Mouse (Mus musculus): ENCODE data around the gene Sval2. TPM values are rescaled to one million over a fixed set of nuclear protein-coding genes. Genes with fewer than 3 reads are reported as not detected.

Sval2 gene
- not detected for polyA plus RNA-seq (2014; fragmentation: Illumina TruSeq; extraction: RNeasy Lipid Tissue Mini Kit (QIAGEN cat#74804); ENCODE audit: insufficient read depth, low read depth, low replicate concordance)

GRCm38 (mm10) chr6:41852689-41853088 is at the start of gene Sval2:
Gene Sval2, plus strand, starts transcription at chr6:41852989.

GRCm38 (mm10) chr6:41847235-41847634 is 5.6 kb upstream of the Sval2 start, which contains the start of gene Pip:
Gene Pip, plus strand, starts transcription at chr6:41847535.

Other genes with a start within 250 kb of the Sval2 start
- 6.2 TPM for gene Ephb6, start 247.5 kb upstream of the Sval2 start, polyA plus RNA-seq (2014; fragmentation: Illumina TruSeq; extraction: RNeasy Lipid Tissue Mini Kit (QIAGEN cat#74804); ENCODE audit: insufficient read depth, low read depth, low replicate concordance)
- 3.7 TPM for gene Trpv6, start 216.6 kb upstream of the Sval2 start, polyA plus RNA-seq (2014; fragmentation: Illumina TruSeq; extraction: RNeasy Lipid Tissue Mini Kit (QIAGEN cat#74804); ENCODE audit: insufficient read depth, low read depth, low replicate concordance)
- not detected for gene Trpv5, start 172.2 kb upstream of the Sval2 start, polyA plus RNA-seq (2014; fragmentation: Illumina TruSeq; extraction: RNeasy Lipid Tissue Mini Kit (QIAGEN cat#74804); ENCODE audit: insufficient read depth, low read depth, low replicate concordance)
- gene Llcfc1, start 168.6 kb upstream of the Sval2 start, polyA plus RNA-seq (2014; fragmentation: Illumina TruSeq; extraction: RNeasy Lipid Tissue Mini Kit (QIAGEN cat#74804); ENCODE audit: insufficient read depth, low read depth, low replicate concordance) = not detected
- gene Kel, start 148.7 kb upstream of the Sval2 start, polyA plus RNA-seq (2014; fragmentation: Illumina TruSeq; extraction: RNeasy Lipid Tissue Mini Kit (QIAGEN cat#74804); ENCODE audit: insufficient read depth, low read depth, low replicate concordance) = not detected
- not detected for gene Olfr459, start 77.8 kb upstream of the Sval2 start, polyA plus RNA-seq (2014; fragmentation: Illumina TruSeq; extraction: RNeasy Lipid Tissue Mini Kit (QIAGEN cat#74804); ENCODE audit: insufficient read depth, low read depth, low replicate concordance)
- gene Pip, start 5.5 kb upstream of the Sval2 start, polyA plus RNA-seq (2014; fragmentation: Illumina TruSeq; extraction: RNeasy Lipid Tissue Mini Kit (QIAGEN cat#74804); ENCODE audit: insufficient read depth, low read depth, low replicate concordance) = not detected
- gene Sval1, start 98.6 kb downstream of the Sval2 start, polyA plus RNA-seq (2014; fragmentation: Illumina TruSeq; extraction: RNeasy Lipid Tissue Mini Kit (QIAGEN cat#74804); ENCODE audit: insufficient read depth, low read depth, low replicate concordance) = not detected
- not detected for gene Sval3, start 115.2 kb downstream of the Sval2 start, polyA plus RNA-seq (2014; fragmentation: Illumina TruSeq; extraction: RNeasy Lipid Tissue Mini Kit (QIAGEN cat#74804); ENCODE audit: insufficient read depth, low read depth, low replicate concordance)
- gene Sva, start 185.4 kb downstream of the Sval2 start, polyA plus RNA-seq (2014; fragmentation: Illumina TruSeq; extraction: RNeasy Lipid Tissue Mini Kit (QIAGEN cat#74804); ENCODE audit: insufficient read depth, low read depth, low replicate concordance) = not detected